Mouse (Mus musculus) ES-Bruce4 (cell line): ENCODE data around the gene Pycr2. TPM values are rescaled to one million over a fixed set of nuclear protein-coding genes. Genes with fewer than 3 reads are reported as not detected.

Experiments
- H3K27ac ChIP-seq: 2 replicates; pipeline ENCODE4 v1.5.1; 2012; ENCODE audit warnings: low read length, inconsistent platforms; ENCODE audit not compliant: insufficient read depth
- H3K27me3 ChIP-seq: 2 replicates; pipeline ENCODE4 v1.6.1; 2012; ENCODE audit warnings: mild to moderate bottlenecking, low read length, inconsistent platforms; ENCODE audit not compliant: control insufficient read depth, poor library complexity, insufficient read depth, severe bottlenecking
- H3K36me3 ChIP-seq: 2 replicates; pipeline ENCODE4 v1.6.1; 2012; ENCODE audit warnings: inconsistent platforms, mild to moderate bottlenecking, low read length, moderate library complexity; ENCODE audit not compliant: control insufficient read depth, poor library complexity, insufficient read depth, severe bottlenecking
- H3K4me1 ChIP-seq: one replicate; pipeline ENCODE4 v1.8.1; 2011; ENCODE audit warnings: low read length; ENCODE audit not compliant: control insufficient read depth, insufficient read depth
- H3K4me3 ChIP-seq: 2 replicates; pipeline ENCODE4 v1.5.1; 2011; ENCODE audit warnings: low read depth, mild to moderate bottlenecking, low read length
- H3K9ac ChIP-seq: 2 replicates; pipeline ENCODE4 v1.6.1; 2012; ENCODE audit warnings: low read depth, mild to moderate bottlenecking, inconsistent platforms; ENCODE audit not compliant: poor library complexity, severe bottlenecking
- H3K9me3 ChIP-seq: replicated peaks from 2 replicates; pipeline ENCODE4 v1.6.1; 2012; ENCODE audit warnings: mild to moderate bottlenecking, low read length, inconsistent platforms; ENCODE audit not compliant: control insufficient read depth, poor library complexity, insufficient read depth, severe bottlenecking
- CTCF ChIP-seq: IDR thresholded peaks from one replicate; pipeline ENCODE4 v1.8.1; 2011; ENCODE audit warnings: low read depth, low read length
- EP300 ChIP-seq: IDR thresholded peaks from 2 replicates; pipeline ENCODE4 v1.6.1; 2011; ENCODE audit warnings: low read depth, low read length; ENCODE audit not compliant: insufficient read depth
- POLR2A ChIP-seq: IDR thresholded peaks from one replicate; pipeline ENCODE4 v1.8.1; 2011; ENCODE audit warnings: low read length; ENCODE audit not compliant: insufficient read depth
- polyA plus RNA-seq: library from polyadenylated mRNA; stranded (reverse); fragments of >200 nt; gene quantifications from 2 replicates; pipeline ENCODE4 v1.2.4, GENCODE M21; 2011; ENCODE audit warnings: low read depth; ENCODE audit not compliant: missing spikeins, insufficient read depth, insufficient read length

Pycr2 gene
- polyA plus RNA-seq, 1 experiment: 97.4 TPM

DNA sequence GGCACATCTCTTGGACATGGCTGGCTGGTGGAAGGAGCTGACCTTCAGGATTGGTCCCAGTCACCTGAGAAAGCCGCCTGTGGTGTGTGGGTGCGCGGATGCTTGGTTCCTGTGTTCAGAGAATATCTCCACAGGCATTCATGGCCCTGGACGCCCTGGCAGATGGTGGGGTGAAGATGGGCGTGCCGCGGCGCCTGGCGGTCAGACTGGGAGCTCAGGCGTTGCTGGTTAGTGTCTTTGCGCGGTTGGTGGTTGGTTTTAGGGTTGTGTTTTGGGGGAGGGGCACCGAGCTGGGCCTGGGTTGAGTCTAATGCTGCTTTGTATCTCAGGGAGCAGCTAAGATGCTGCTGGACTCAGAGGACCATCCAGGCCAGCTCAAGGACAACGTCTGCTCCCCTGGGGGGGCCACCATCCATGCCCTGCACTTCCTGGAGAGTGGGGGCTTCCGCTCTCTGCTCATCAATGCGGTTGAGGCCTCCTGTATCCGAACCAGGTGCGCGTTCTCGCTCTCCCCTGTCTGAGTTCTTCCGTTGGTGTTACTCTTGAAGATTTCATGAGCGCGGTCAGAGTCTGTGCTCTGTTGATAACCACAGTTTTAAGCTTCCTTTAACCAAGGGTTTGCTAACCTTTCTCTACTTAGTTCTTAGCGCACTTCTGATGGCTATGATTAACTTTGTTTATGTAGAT is 2.5 kb downstream of the Pycr2 start:
- Histone ChIP-seq H3K9ac (peak overlapping the region; percentile 13; the same call in 1 of the 2 replicates), H3K27me3 (no peaks in the 10 kb centered on the region), H3K36me3 (peaks cover 22% of the 10 kb centered on the region), H3K4me3 (peak overlapping the region; percentile 37), H3K27ac (no peak overlapping the region), H3K4me1 (peaks cover 4% of the 10 kb centered on the region), H3K9me3 (no peaks in the 10 kb centered on the region)
- TF ChIP-seq POLR2A (no peak), CTCF (no peak), EP300 (no peak)

DNA sequence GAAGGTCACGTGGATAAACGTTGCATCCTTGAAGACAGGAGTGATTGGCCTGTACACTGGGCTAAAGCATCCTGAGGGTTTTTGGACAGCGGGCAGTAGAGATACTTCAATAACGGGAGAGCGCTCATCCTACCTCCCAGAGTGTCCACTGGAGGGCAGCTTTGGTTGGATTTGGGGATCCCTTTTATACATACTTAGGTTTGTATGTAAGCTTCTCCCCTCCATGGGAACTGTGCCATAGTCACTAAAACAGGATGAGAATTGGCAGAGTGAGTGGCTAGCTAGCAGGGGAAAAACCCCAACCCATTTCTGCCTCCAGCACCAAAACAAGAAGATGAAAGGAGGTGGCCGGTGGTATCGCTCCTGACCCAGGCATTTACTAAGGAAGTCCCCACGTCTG is 7.0 kb downstream of the Pycr2 start:
- Histone ChIP-seq H3K4me1 (peaks cover 3% of the 10 kb centered on the region), H3K27me3 (no peaks in the 10 kb centered on the region), H3K4me3 (no peak overlapping the region), H3K9ac (0 out of 2 replicates have a peak overlapping the region, but pooled peaks have one; percentile 18), H3K27ac (no peak overlapping the region), H3K36me3 (peaks cover 20% of the 10 kb centered on the region), H3K9me3 (no peaks in the 10 kb centered on the region)
- TF ChIP-seq POLR2A: no peak
- TF ChIP-seq EP300: no peak
- peak; percentile 38 for TF ChIP-seq CTCF

DNA sequence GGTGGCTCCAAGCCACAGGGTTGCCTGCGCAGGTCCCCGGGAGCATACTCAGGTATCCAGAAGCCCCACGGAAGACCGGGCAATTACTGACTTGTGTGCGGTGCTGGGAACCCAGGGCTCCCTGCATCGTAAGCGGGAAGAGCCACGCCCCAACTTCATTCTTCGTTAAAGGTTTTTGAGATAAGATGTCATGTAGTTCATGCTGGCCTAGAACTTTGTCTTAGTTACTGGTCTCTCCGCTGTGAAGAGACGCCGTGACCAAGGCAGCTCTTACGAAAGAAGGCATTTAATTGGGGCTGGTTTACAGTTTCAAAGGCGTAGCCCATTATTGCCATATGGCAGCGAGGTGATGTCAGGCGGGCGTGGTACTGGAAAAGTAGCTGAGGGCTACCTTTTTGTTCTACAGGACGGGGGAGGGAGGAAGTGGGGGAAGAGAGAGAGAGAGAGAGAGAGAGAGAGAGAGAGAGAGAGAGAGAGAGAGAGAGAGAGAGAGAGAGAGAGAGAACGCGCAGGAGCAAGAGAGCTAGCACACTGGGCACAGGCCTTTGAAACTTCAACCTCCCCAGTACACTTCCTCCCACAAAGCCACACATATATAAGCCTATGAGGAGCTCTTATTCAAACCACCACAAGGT is 7.7 kb downstream of the Pycr2 start:
- TF ChIP-seq EP300 (no peak), CTCF (no peak)
- H3K36me3 ChIP-seq: peaks cover 15% of the 10 kb centered on the region
- no peak overlapping the region for H3K27ac ChIP-seq
- peak overlapping the region; percentile 18; the same call in 1 of the 2 replicates for H3K9ac ChIP-seq
- no peaks in the 10 kb centered on the region for H3K9me3 ChIP-seq
- H3K27me3 ChIP-seq: no peaks in the 10 kb centered on the region
- H3K4me1 ChIP-seq: peaks cover 3% of the 10 kb centered on the region
- H3K4me3 ChIP-seq: no peak overlapping the region; the same call in 1 of the 2 replicates

DNA sequence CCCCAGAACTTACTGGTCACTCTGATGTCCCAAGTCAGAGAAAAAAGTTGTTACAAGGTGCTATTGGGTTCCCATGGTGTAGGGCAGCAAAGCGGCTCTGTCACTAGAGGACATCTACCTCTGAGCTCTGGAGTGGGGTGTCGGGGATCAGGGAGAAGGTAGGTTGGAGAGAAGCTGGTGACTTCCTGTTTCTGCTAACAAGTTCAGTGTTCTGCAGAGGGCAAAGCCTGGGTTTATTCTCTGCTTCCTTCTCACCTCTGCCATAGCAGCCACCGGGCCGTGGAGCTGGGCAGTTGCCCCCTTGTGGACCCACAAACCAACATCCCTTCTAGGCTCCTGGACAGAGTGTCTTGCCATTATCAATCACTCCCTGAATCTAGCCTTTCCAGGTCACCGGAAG is 8.7 kb downstream of the Pycr2 start:
- H3K4me1 ChIP-seq: no peaks in the 10 kb centered on the region
- H3K36me3 ChIP-seq: peaks cover 5% of the 10 kb centered on the region
- H3K27ac ChIP-seq: no peak overlapping the region
- TF ChIP-seq EP300 (no peak), POLR2A (no peak), CTCF (no peak)
- H3K9ac ChIP-seq: no peak overlapping the region
- no peaks in the 10 kb centered on the region for H3K27me3 ChIP-seq
- no peaks in the 10 kb centered on the region for H3K9me3 ChIP-seq
- H3K4me3 ChIP-seq: no peak overlapping the region

DNA sequence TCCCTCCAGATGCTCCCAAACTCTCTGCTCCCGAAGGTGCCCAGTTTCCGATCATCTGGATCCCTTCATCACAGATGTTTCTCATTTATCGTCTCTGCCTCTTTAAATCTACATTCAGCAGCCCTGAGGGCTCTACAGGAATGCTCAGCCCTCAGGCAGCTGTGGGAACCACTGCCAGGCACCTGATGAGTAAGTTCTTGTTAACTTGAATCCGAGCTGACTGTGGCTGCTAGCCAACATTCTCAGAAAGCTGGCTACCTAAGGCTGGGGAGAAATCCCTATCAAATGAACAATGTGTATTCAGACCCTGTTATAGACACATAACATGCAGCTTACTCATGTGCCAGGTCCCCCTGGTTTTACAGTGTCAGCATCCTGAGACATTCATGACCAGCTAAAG is 9.7 kb downstream of the Pycr2 start:
- TF ChIP-seq CTCF: no peak
- TF ChIP-seq POLR2A: no peak
- TF ChIP-seq EP300: no peak

DNA sequence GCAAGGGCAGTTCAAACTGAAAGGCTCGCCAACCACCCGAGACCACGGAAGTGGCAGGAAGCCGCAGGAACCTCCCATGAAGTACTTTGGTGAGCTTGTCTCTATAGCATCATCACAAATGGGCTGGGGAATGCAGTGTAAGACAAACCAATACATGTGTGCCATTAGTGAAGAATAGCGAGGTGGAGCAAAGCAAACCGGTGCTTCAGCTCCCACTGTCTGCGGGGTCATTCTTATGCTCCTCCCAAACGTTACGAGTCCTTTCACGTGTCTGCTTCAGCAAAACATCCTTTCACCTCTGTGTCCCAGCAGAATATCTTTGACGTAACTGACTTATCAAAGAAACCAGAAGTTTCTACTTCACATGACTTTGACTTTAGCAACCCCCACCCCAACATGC is 12.3 kb downstream of the Pycr2 start:
- Histone ChIP-seq H3K27ac (no peak overlapping the region), H3K4me1 (no peaks in the 10 kb centered on the region), H3K9me3 (no peaks in the 10 kb centered on the region), H3K4me3 (no peak overlapping the region), H3K36me3 (no peaks in the 10 kb centered on the region), H3K9ac (no peak overlapping the region), H3K27me3 (no peaks in the 10 kb centered on the region)
- TF ChIP-seq POLR2A (no peak), CTCF (no peak), EP300 (no peak)

More for the DNA sequence above, 9.7 kb downstream of the Pycr2 start:
- H3K27me3 ChIP-seq: no peaks in the 10 kb centered on the region
- no peaks in the 10 kb centered on the region for H3K4me1 ChIP-seq
- H3K4me3 ChIP-seq: no peak overlapping the region
- no peak overlapping the region for H3K27ac ChIP-seq
- H3K9ac ChIP-seq: no peak overlapping the region
- H3K9me3 ChIP-seq: no peaks in the 10 kb centered on the region
- no peaks in the 10 kb centered on the region for H3K36me3 ChIP-seq
